Comparison of ENCODE assay signal across 9 mouse cellular contexts in the genomic region with DNA sequence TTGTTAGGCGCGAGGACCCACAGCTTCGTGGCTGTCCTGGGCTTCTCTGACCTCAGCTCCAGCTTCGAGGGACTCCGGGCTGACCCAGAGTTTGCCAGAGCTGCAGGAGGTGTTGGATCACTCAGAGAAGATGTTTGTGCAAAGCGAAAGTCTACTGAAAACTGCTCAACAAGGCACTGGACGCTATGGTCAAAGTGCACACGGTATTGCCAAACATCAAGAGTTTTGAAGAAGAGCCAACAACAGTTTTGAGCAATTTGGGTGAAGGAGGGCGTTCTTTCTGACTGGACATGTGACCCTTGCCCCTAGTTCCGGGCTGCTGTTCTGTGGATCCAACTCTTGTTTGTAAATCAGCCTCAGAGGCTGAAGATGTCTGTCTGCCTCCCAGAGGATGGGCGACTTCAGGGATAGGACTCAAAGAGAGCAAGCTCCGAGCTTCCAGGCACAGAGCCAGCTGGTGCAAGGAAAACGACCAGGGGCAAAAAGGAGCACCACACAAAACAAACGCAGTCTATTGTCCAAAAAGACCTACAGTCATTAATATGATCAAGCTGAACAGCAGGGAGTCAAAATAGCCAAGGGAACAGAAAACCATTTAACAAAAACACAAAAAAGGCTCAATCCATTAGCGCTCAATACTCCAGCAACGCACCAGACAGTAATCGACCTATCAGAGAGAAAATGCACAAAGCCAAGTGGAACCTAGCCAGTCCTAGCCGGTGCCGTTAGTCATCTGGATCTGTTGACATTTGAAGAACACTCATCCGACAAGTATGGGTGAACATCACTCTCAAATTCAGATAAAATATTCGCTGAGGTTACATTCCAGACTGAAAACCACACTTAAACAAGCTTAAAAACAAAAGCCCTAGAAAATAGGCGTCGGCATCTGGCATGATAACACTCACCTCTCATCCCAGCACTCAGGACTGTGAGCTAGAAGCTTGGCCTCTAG. TPM values are rescaled to one million over a fixed set of nuclear protein-coding genes. Genes with fewer than 3 reads are reported as not detected.
DNase-seq lines count a peak whose midpoint lies in the region; ATAC-seq and TF ChIP-seq lines count a peak whose summit lies in the region.
"Had no signal": no experiment of that assay in that cellular context is flagged by ENCODE, and none has a peak within 500 bp of the region (broad histone marks: within the 10 kb centered on the region; RNA-seq: fewer than 3 reads in every experiment).

No protein-coding gene starts in this region.

- H3K79me2 ChIP-seq in C2C12 (ENCODE audit: control insufficient read depth, insufficient read depth) = no peaks in the 10 kb centered on the region

- H3K9ac ChIP-seq in liver, embryonic 11.5 days (ENCODE audit: low read depth, low read length) = no peak overlapping the region

- H3K36me3 ChIP-seq in C2C12 (ENCODE audit: control insufficient read depth, insufficient read depth) = peaks cover 12% of the 10 kb centered on the region
- H3K36me3 ChIP-seq in liver, embryonic 11.5 days (ENCODE audit: control insufficient read depth, insufficient read depth, low read length) = 0 out of 2 replicates have a peak, but pooled peaks cover 5% of the 10 kb centered on the region

- no peaks in the 10 kb centered on the region for H3K27me3 ChIP-seq in C2C12 (ENCODE audit: control insufficient read depth, insufficient read depth, insufficient read length)
- no peaks in the 10 kb centered on the region for H3K27me3 ChIP-seq in liver, embryonic 11.5 days (replicated peaks; ENCODE audit: control insufficient read depth, insufficient read depth, low read length)

- H3K4me3 ChIP-seq in C2C12 (ENCODE audit: insufficient read depth, poor library complexity, severe bottlenecking) = no peak overlapping the region
- H3K4me3 ChIP-seq in brown adipose tissue, adult 24 weeks (ENCODE audit: insufficient read depth, low read depth, low read length) = peak overlapping the region; percentile 47
- no peak overlapping the region for H3K4me3 ChIP-seq in liver, embryonic 11.5 days (ENCODE audit: low read depth, low read length)

- no peak overlapping the region for H3ac ChIP-seq in C2C12 (ENCODE audit: control insufficient read depth, insufficient read length, low read depth)

- intact Hi-C loops in gastrocnemius, postnatal 14 days (cut with DNase I; ENCODE audit: low total_unique reads) = loop anchor here (5.0 kb wide), 1 partner anchor 212 kb away; no protein-coding TSS in a partner anchor
- intact Hi-C loops in heart, postnatal 14 days (cut with DNase I) = no loop called here

- H3K79me3 ChIP-seq in C2C12 (ENCODE audit: low read depth) = no peaks in the 10 kb centered on the region

- no peak for TF ChIP-seq CTCF in C2C12 (IDR thresholded peaks at IDR 0.05; ENCODE audit: control insufficient read depth, insufficient read depth, insufficient read length)

- no peaks in the 10 kb centered on the region for H3K9me3 ChIP-seq in liver, embryonic 11.5 days (ENCODE audit: control insufficient read depth, low read length)
- H3K9me3 ChIP-seq: G1E had no signal

- no peak for ATAC-seq in liver, embryonic 11.5 days (replicated peaks; ENCODE audit: low FRiP score)

- WGBS in liver, embryonic 11.5 days = 72% methylated on average over 23 of the region's 23 CpGs

- no peak overlapping the region for H3K4me2 ChIP-seq in liver, embryonic 11.5 days

- peak; percentile 66 for DNase-seq in gastrocnemius, adult 18-20 months (ENCODE audit: low spot score)
- DNase-seq in gastrocnemius, postnatal 14 days = no peak
- peak; percentile 43 to 61 for DNase-seq in heart, postnatal 14 days
- no peak for DNase-seq in liver, embryonic 11.5 days (ENCODE audit: low spot score)
- peak; percentile 82 for DNase-seq in yolk sac, embryonic 10.5 days (ENCODE audit: low spot score)
- no peak for DNase-seq in right cerebral cortex, postnatal 14 days

- H3K4me1 ChIP-seq in brown adipose tissue, adult 24 weeks (ENCODE audit: control insufficient read depth, insufficient read depth, insufficient read length, low read length) = no peaks in the 10 kb centered on the region
- H3K4me1 ChIP-seq in liver, embryonic 11.5 days (replicated peaks; ENCODE audit: control insufficient read depth, insufficient read depth, low read length) = no peaks in the 10 kb centered on the region; the same call in 1 of the 2 replicates

- peak overlapping the region; percentile 82 for H3K27ac ChIP-seq in brown adipose tissue, adult 24 weeks (replicated peaks; ENCODE audit: low read depth, low read length)
- peak overlapping the region; percentile 52 for H3K27ac ChIP-seq in liver, embryonic 11.5 days (ENCODE audit: low read depth, low read length)

TF ChIP-seq in C2C12, 6 proteins besides CTCF, POLR2A, EP300 and RAD21:
- no peak for TF ChIP-seq MYOG (IDR thresholded peaks at IDR 0.05; ENCODE audit: control insufficient read depth, extremely low read depth, insufficient read length)
- peak; percentile 73 for TF ChIP-seq FOSL1 (IDR thresholded peaks at IDR 0.05; ENCODE audit: insufficient read depth, low read length, poor library complexity, severe bottlenecking)
- TF ChIP-seq MAX (IDR thresholded peaks at IDR 0.05) = peak; percentile 29
- no peak for TF ChIP-seq MYOD1 (IDR thresholded peaks at IDR 0.05; ENCODE audit: control insufficient read depth, insufficient read length, low read depth)
- peak; percentile 74 for TF ChIP-seq CEBPB (IDR thresholded peaks at IDR 0.05; ENCODE audit: low read depth)
- peak; percentile 80 for TF ChIP-seq USF1 (IDR thresholded peaks at IDR 0.05; ENCODE audit: low read depth)
TF ChIP-seq in C2C12: peak in this region for 4.

RNA-seq across cellular contexts. Expression of a gene that starts 55.8 kb away (rescaled TPM):
- 10 to 100 TPM; 59.2 to 64.4 TPM for total RNA-seq in gastrocnemius, adult 18-20 months (2021)
- total RNA-seq in gastrocnemius, postnatal 14 days (2021) = 10 to 100 TPM; 33.6 to 37.2 TPM
- polyA plus RNA-seq in C2C12 (2012; fragmentation: generic; extraction: Trizol) = 0.57 TPM
- 16.1 and 30.4 TPM in 2 replicates for polyA plus RNA-seq in brown adipose tissue, adult 24 weeks (2012; ENCODE audit: insufficient read depth, insufficient read length, missing spikeins)
- 10 to 100 TPM; 62.6 to 76.8 TPM for total RNA-seq in heart, postnatal 14 days (2021)
- polyA plus RNA-seq in liver, embryonic 11.5 days (2014; fragmentation: Nextera tagmentation; extraction: Ambion mirVana) = 1.3 and 2.0 TPM in 2 replicates

RNA-seq across cellular contexts. Expression of a gene that starts 56.9 kb away (rescaled TPM):
- 10 to 100 TPM; 74.3 to 83.1 TPM for total RNA-seq in gastrocnemius, adult 18-20 months (2021)
- 10 to 100 TPM; 61.5 to 64.8 TPM for total RNA-seq in gastrocnemius, postnatal 14 days (2021)
- polyA plus RNA-seq in C2C12 (2012; fragmentation: generic; extraction: Trizol) = 55.7 TPM
- 295 and 304 TPM in 2 replicates for polyA plus RNA-seq in brown adipose tissue, adult 24 weeks (2012; ENCODE audit: insufficient read depth, insufficient read length, missing spikeins)
- total RNA-seq in heart, postnatal 14 days (2021) = 10 to 100 TPM; 83.4 to 84.3 TPM
- polyA plus RNA-seq in liver, embryonic 11.5 days (2014; fragmentation: Nextera tagmentation; extraction: Ambion mirVana) = 117 and 130 TPM in 2 replicates

Comparison
In these comparisons a context has a peak if more than half of its experiments do, and no peak if none do; other contexts are left out.
1. DNase-seq: peak in gastrocnemius, adult 18-20 months (single experiment), heart, postnatal 14 days (2 of 2) and yolk sac, embryonic 10.5 days (single experiment); none in gastrocnemius, postnatal 14 days (single experiment), liver, embryonic 11.5 days (single experiment) and right cerebral cortex, postnatal 14 days (single experiment).